Mouse (Mus musculus): ENCODE measurements around the gene Efna5. TPM values are rescaled to one million over a fixed set of nuclear protein-coding genes. Genes with fewer than 3 reads are reported as not detected.

Efna5 gene
- total RNA-seq, 2 experiments from 2014 or later = 32.9 to 40.6 TPM

DNA sequence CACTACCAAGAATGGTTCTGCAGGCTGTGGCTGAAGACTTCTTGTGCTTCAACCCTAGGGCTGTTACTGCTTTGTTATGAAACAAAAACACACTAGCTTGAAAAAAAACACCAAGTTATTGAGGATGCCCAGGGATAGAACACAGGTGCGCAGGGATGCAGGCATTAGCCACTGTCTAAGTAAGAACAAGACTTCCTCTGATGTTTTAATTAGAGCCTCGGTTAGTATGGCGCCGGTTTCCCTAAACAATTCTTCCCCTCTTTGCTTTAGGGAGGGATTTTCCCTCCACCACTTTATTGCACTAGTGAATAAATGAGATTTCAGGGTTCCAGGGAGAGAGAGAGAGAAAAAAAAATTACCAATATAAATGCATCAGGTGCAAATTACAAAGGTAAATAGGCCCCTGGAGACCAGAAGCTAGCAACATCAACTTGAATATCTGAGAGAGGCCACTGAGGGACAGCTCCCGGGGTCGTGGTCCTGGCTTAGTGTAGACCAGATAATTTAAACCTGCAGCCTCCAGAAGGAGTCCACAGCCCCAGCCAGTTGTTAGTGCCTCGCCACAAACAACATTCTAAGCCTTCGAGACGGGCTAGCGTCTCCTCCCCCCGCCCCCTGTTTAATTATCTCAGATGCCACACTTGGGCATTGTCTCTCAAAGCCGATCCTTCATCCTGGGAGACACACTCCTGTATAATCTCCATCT lies 163.5 kb downstream of the Efna5 start:
- DNase-seq (ENCODE audit: low spot score in 2 of 2) = no peak

- DNase-seq (ENCODE audit: low spot score in 2 of 2) = no peak
These were observed 167.7 kb downstream of the Efna5 start for GRCm38 (mm10) chr17:62713455-62713854.

DNA sequence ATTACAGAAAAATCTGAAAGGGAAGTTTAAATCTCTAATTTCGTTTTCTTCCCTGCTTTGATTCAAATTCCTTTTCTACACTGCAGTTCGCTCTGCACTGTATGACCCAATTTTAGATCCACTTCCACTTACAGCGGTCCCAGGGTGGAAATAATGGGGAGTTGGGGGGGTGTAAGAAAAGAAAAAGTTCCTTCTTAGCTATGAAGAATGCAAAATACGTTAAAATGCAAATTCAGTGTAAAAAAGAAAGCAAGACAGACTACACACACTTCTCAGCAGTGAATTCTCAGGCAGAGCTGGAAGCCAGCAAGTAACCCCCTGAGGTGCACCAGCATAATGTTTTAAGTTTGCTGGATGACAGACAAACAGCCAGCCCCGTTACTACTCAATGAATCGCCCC lies 174.7 kb downstream of the Efna5 start:
- DNase-seq (ENCODE audit: low spot score in 2 of 2) = no peak

- DNase-seq (ENCODE audit: low spot score in 2 of 2) = no peak
These were observed 178.9 kb downstream of the Efna5 start for GRCm38 (mm10) chr17:62702020-62702814.

DNA sequence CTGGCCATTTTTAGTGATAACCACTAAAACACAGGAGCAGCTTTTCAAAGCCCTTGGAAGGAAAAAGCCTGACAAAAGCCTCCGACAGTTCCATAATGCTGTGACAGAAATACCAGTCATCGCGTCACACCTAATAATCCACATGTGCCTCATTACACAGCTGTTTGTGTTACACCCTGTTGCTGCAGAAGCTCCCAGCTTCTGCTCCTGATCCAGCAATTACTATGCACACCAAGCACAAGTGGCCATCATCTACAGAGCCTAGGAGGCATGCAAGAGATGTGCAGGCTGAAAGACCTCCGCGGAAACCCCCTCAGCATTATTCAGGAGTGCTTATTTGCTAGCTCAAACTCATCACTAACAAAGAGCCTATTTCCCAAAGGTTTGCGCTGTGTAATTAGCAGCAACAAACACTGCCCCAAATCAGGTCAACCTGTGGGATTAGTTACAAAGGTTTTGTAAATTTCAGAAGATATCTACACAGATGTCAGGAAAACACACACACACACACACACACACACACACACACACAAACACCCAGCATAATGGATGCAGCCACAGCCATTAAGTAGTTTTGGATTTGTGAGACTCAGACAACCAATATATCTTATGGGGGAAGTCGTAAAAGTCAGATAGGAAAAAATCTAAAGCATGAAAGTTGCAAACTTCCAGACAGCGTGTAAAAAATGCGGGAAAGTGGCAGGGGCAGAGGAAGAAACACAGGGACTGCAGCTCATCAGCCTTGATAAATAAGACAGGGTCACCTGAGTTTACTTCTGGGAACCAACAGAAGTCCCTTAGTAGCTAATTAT lies 180.1 kb downstream of the Efna5 start:
- DNase-seq (ENCODE audit: low spot score in 2 of 2) = no peak

DNA sequence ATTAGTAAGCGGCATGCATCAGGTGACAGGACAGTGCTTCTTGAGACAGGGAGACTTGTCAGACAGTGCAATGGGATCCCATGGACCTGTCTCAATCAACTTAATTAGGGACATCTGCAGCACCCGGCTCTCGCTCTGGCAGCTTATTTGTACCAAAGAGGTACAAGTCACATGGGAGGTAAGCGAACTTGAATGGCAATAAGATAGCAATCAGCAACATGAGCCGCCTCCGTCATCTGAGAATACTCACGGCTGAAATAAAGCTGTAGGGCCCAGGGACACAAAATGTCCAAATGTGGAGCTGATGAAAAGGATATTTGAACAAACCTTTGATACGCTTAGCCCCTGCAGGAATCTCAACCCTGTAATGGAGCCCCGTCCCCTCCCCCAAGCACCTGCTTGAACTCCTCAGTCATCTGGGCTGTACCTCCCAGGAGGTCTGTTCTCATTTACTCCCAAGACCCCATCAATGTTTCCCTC lies 186.1 kb downstream of the Efna5 start:
- DNase-seq (ENCODE audit: low spot score in 2 of 2) = no peak

GRCm38 (mm10) chr17:62692242-62692641 lies 188.9 kb downstream of the Efna5 start:
- DNase-seq (ENCODE audit: low spot score in 2 of 2) = no peak

DNA sequence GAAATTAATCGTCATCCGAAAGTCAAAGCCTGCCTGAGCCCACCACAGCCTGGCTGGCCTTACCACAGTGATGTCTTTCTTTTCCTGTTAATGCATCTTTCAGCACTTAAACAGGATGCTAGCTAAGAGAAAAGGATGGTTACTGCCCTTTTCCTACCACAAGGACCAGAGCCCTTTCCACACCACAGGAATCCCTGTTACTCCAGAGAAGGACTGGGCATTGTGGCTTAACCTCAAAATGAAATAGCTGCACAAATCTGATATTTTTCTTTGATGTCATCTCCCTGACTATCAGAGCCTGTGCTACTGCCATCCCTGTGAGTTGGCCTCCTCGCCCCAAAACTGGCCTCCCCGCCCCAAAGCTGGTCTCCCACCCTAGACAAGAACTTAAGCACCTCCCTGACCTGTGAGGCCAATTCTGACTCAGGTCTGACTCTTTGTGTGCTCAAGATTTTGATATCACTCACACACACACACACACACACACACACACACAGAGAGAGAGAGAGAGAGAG lies 189.9 kb downstream of the Efna5 start:
- DNase-seq (ENCODE audit: low spot score in 2 of 2) = no peak

GRCm38 (mm10) chr17:62690256-62690655 lies 190.9 kb downstream of the Efna5 start:
- DNase-seq (ENCODE audit: low spot score in 2 of 2) = no peak

DNA sequence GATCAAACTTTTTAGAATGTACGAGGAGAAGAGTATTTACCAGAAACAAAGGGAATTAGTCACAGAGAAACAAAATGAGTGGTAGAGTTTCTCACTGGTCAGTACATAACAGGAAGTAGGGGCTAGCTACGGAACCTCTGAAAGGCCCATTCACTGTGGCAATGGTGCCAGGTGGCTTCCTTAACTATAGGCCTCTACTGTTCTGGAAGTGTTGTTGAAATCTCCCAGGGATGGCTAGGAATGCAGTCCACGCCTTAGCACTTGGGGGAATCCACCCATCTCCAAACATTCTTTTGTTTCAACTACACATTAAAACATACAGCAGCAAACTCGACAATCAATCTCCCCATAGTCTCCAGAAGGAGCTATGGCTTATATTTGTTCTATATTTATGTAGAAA lies 191.5 kb downstream of the Efna5 start:
- no peak for DNase-seq (ENCODE audit: low spot score in 2 of 2)

- DNase-seq (ENCODE audit: low spot score in 2 of 2) = no peak
These were observed 193.7 kb downstream of the Efna5 start for GRCm38 (mm10) chr17:62687369-62687768.

- no peak for DNase-seq (ENCODE audit: low spot score in 2 of 2)
These were observed 195.9 kb downstream of the Efna5 start for GRCm38 (mm10) chr17:62685181-62685580.

DNA sequence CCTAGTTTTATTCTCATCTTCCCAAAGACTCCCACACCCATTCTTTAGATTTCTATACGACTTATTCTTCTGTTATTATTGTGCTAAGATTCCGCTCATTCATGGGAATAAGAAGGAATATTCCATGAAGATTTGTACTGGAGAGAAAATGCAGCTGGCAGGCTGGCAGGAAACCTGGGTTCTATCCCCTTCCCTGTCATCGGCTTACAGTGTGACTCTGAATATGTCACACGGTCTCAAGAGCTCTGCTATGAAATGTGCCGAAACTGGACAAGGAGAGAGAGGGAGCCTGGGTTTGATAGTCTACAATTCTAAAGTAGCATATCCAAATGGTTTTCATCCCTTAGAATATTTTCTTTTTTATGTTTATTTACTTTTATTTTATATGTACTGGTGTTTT lies 198.0 kb downstream of the Efna5 start:
- no peak for DNase-seq (ENCODE audit: low spot score in 2 of 2)

DNA sequence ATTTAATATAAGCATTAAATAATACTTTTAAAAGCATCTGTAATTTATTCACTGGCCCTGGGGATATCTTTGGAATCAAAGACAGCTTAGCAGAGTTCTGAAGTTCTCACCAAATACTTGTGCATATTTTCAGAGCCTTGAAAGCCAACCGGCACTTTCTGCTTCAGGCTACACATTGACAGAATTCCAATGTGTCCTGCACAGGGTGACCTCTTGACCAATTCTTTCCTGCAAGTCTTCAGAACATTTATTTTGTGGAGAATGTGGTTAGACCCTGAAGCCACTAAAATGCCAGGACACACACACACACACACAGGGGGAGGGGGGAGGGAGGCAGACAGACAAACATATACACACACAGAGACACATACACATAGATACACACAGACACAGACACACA lies 199.4 kb downstream of the Efna5 start:
- DNase-seq (ENCODE audit: low spot score in 2 of 2) = no peak

GRCm38 (mm10) chr17:62680737-62681136 lies 200.4 kb downstream of the Efna5 start:
- no peak for DNase-seq (ENCODE audit: low spot score in 2 of 2)

- DNase-seq (ENCODE audit: low spot score in 2 of 2) = no peak
These were observed 204.3 kb downstream of the Efna5 start for GRCm38 (mm10) chr17:62676832-62677231.

DNA sequence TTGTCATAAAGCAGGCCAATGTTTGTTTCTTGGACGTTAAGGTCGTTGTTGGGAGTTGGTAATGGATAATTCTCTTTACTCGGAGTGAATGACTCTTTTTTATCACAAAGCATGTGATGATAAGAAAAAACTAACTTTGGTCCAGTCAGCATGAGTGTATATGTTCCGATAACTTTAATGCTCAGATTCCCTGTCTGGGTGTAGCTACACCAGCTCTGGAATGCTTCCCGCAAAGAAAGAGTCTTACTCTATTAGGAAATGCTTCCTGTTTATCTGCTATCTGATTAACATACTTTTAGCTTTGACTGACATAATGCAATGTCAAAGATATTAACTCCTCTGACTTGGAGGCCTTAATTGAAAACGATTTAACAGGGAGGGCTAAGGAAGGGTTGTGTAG lies 204.7 kb downstream of the Efna5 start:
- no peak for DNase-seq (ENCODE audit: low spot score in 2 of 2)

DNA sequence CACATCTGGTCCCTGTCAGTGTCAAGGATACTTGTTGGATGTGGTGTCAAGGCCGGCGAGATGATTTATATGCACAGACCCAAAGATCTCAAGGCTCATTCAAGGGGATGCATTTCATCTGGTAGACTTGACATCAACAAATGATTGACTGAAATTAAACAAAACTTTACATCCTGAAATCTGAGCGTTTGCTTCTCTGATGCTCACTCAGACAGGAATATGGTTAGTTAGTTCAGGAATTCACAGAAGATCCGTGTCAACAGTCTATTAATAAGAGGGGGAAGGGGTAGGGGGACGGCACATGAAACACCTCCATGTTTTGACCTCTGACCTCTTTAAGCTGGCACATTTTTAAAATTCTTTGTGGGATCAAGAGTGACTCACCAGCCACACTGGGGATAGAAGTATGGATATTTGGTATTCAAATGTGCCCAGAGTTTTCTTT lies 205.3 kb downstream of the Efna5 start:
- DNase-seq (ENCODE audit: low spot score in 2 of 2) = no peak

DNA sequence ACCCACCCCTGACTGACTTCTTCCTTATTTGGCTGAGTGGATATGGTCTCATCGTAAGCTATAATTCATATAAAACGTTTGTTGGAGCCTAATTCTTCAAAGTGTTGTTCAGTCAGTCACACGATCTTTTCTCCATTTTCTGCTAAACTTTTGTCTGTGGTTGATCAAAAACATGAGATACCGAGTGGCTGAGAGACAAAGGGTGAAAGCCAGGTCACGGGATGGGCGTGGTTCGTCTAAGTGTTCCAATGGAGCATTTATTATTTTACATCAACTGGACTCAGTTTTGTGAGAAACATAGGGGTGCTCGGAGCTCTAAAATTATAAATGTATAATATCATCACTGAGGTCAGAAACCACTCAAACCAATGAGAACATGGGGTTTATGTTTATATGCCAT lies 209.0 kb downstream of the Efna5 start:
- no peak for DNase-seq (ENCODE audit: low spot score in 2 of 2)

DNA sequence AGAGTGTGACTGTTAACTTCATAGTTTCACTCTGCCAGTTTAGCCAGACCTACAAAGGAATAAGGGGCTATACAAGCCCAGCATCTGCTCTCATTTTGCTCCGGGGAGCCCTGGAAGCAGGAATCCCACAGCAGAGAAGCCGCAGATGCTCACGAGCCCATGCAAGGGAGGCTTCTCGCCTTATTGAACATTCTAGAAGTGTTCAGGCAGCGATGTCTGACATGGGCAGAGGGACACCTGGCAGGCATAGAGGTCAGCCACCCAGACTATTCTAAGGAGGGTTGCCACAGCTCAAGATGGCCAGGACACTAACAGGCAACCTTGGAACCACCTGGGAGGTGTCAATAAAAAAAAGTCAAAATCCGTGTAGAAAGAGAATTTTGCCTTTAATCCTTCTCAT lies 214.4 kb downstream of the Efna5 start:
- DNase-seq (ENCODE audit: low spot score in 2 of 2) = no peak

DNA sequence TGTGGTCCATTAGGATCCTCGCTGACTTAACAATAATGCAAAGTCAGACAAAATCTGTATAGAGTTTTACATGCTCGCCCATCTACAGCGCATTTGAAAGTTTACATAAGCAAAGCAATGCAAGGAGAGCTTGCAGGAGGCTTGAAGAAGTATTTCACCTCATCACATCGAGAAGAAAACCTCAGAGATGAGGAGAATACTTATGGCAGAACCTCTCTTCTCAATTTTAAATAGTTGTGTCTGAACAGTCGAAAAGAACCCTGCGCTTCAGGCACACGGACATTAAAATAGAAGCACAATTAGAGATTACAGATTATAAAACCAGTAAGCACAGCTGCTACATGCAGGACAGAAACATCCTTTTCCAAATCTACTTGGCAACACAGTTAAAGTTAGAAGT lies 215.3 kb downstream of the Efna5 start:
- no peak for DNase-seq (ENCODE audit: low spot score in 2 of 2)
